Mouse (Mus musculus) forebrain, embryonic 15.5 days (tissue): ENCODE results near the gene Mcl1. TPM values are rescaled to one million over a fixed set of nuclear protein-coding genes. Genes with fewer than 3 reads are reported as not detected.
"Not testable (repeated sequence)": the region's sequence is repeated elsewhere in the genome, so short reads cannot be mapped to it uniquely, and the experiment has no call there.

Experiments used
- ATAC-seq: fragments of 200-750 bp; cut with Nextera tagmentation; replicated peaks from 2 replicates; pipeline ENCODE4 v1.8.0; 2017; ENCODE audit warnings: mild to moderate bottlenecking, moderate TSS enrichment, moderate library complexity
- H3K27ac ChIP-seq: fragments of 300-500 bp; sonication (generic); replicated peaks from 2 replicates; pipeline ENCODE4 v1.5.1; 2015; ENCODE audit warnings: mild to moderate bottlenecking, inconsistent platforms
- H3K27me3 ChIP-seq: fragments of 300-500 bp; sonication (generic); 2 replicates; pipeline ENCODE4 v1.6.1; 2015; ENCODE audit warnings: inconsistent platforms
- H3K36me3 ChIP-seq: fragments of 300-500 bp; sonication (generic); 2 replicates; pipeline ENCODE4 v1.6.1; 2015; ENCODE audit warnings: mild to moderate bottlenecking, inconsistent platforms
- H3K4me1 ChIP-seq: fragments of 300-500 bp; sonication (generic); 2 replicates; pipeline ENCODE4 v1.6.1; 2015; ENCODE audit warnings: inconsistent platforms
- H3K4me2 ChIP-seq: fragments of 300-500 bp; sonication (generic); replicated peaks from 2 replicates; pipeline ENCODE4 v1.6.1; 2015; ENCODE audit warnings: mild to moderate bottlenecking, inconsistent platforms
- H3K4me3 ChIP-seq: fragments of 300-500 bp; sonication (generic); 2 replicates; pipeline ENCODE4 v1.5.1; 2015; ENCODE audit warnings: mild to moderate bottlenecking, inconsistent platforms
- H3K9ac ChIP-seq: fragments of 300-500 bp; sonication (generic); replicated peaks from 2 replicates; pipeline ENCODE4 v1.6.1; 2015; ENCODE audit warnings: mild to moderate bottlenecking, inconsistent platforms
- H3K9me3 ChIP-seq: fragments of 300-500 bp; sonication (generic); 2 replicates; pipeline ENCODE4 v1.6.1; 2016; ENCODE audit warnings: inconsistent platforms
- WGBS: fragments of 180-500 bp; shearing (Covaris S2); methylation state at CpG from one replicate; pipeline ENCODE4 v1.1.7; 2015; ENCODE audit warnings: mixed read lengths; 5-methylcytosine and 5-hydroxymethylcytosine counted together
- polyA plus RNA-seq: library from polyadenylated mRNA; unstranded; fragments of >200 nt; fragmentation: Nextera tagmentation; extraction: Ambion mirVana; gene quantifications from 2 replicates; pipeline ENCODE4 v1.2.1, GENCODE M21; 2015

The Mcl1 gene
- polyA plus RNA-seq, 1 experiment from 2014 or later = 52.4 TPM

DNA sequence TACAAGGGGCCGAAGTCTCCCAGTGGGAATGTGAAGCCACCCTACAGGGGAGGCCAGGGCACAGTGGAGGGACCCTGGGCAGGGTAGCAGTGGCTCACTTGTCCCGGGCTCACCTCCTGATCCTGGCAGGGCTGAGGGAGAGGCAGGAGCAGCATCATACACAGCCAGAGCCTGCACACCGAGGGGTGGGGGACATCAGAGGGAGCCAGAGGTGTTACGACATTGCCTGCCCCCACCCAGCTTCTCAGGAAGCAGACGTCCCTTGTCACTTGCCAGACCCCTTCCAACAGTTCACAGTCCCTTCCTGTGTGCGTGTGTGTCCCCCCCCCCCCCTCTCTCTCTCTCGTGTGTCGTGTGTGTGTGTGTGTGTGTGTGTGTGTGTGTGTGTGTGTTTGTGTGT, 26.3 kb downstream of the Mcl1 start:
- 81% methylated on average over 7 of the region's 8 CpGs for WGBS
- Histone ChIP-seq H3K27me3 (no peaks in the 10 kb centered on the region), H3K27ac (no peak overlapping the region), H3K4me1 (peaks cover 20% of the 10 kb centered on the region), H3K36me3 (no peaks in the 10 kb centered on the region), H3K4me3 (no peak overlapping the region), H3K4me2 (no peak overlapping the region), H3K9ac (no peak overlapping the region), H3K9me3 (no peaks in the 10 kb centered on the region)
- no peak for ATAC-seq

DNA sequence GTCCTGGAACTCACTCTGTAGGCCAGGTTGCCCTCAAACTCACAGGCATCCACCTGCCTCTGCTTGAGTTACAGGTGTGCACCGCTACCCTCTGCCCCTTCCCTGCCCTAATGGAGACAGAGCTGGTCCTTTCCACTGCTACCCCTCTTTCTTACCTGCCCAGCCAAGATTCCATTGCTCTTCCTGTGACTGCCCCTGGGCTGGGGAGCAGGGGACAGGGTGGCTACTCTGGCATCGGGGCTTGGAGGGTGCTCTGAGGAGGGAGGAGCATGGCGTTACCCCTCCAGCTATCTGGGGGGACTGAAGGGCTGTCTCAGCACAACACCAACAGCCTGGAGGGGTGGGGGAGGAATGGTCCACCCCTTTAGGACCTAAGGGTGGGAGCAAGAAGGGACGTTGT, 26.7 kb downstream of the Mcl1 start:
- no peak overlapping the region for H3K27ac ChIP-seq
- no peaks in the 10 kb centered on the region for H3K9me3 ChIP-seq
- H3K9ac ChIP-seq = no peak overlapping the region
- H3K4me1 ChIP-seq = peaks cover 20% of the 10 kb centered on the region
- no peak overlapping the region for H3K4me3 ChIP-seq
- ATAC-seq = no peak
- H3K27me3 ChIP-seq = no peaks in the 10 kb centered on the region
- no peak overlapping the region for H3K4me2 ChIP-seq
- 85% methylated on average over 4 of the region's 4 CpGs for WGBS
- no peaks in the 10 kb centered on the region for H3K36me3 ChIP-seq

DNA sequence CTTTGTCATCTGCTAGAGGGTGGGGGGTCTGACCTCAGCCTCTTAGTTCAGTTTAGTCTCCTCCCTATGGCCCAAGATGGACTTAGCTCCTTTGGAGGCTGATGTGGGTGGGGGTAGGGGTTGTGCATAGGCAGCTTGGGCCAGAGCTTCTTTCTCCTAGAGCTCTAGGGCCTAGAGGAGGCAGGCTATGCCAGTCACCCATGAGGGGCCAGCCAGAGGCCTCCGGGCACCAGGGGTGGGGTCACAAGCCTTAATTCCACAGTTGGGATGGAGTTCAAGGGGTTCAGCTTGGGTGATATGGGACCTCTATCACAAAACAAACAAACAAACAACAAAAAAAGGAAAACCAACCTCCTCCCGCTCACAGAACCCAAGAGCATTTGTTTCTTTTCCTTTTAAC, 27.1 kb downstream of the Mcl1 start:
- Histone ChIP-seq H3K4me3 (no peak overlapping the region), H3K4me2 (no peak overlapping the region), H3K9ac (no peak overlapping the region), H3K27ac (no peak overlapping the region), H3K9me3 (no peaks in the 10 kb centered on the region), H3K4me1 (peaks cover 20% of the 10 kb centered on the region), H3K27me3 (no peaks in the 10 kb centered on the region), H3K36me3 (no peaks in the 10 kb centered on the region)
- no peak for ATAC-seq
- WGBS = 73% methylated on average over 2 of the region's 2 CpGs

DNA sequence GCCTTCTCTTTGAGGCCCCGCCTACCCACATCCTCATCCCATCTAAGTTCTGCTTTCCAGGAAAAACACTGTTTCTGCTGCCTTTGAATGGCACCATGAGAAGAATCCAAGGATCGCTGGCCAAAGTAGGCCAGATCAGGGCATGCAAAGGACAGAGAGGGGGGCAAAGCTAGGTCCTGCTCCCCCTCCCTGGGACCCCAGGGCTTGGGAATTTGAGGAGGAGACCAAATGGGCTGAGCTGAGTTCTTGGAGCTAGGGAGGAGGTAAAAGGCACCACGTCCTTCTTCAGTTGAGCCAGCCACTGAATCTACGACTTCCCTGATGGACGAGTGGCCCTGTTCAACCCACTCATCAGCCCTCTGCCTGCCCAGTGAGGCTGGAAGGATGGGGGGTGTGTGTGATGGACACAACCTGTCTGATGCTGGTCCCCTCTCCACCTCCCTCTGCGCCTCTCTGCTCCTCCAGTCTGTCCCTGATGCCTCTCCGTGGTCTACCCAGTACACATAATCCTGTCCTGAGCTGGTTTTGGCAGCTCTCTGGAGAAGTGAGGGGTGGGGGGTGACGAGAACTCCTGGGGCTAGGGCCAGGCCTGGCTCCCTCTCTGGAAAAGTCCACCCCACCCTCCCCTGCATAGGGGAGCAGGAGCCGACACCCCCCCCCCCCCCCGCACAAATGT, 28.0 kb downstream of the Mcl1 start:
- ATAC-seq = no peak
- H3K4me1 ChIP-seq = peaks cover 20% of the 10 kb centered on the region
- no peak overlapping the region for H3K4me3 ChIP-seq
- no peaks in the 10 kb centered on the region for H3K9me3 ChIP-seq
- no peak overlapping the region for H3K27ac ChIP-seq
- no peak overlapping the region for H3K4me2 ChIP-seq
- WGBS = 42% methylated on average over 10 of the region's 10 CpGs
- no peaks in the 10 kb centered on the region for H3K27me3 ChIP-seq
- H3K36me3 ChIP-seq = 0 out of 2 replicates have a peak, but pooled peaks cover 5% of the 10 kb centered on the region
- H3K9ac ChIP-seq = no peak overlapping the region

DNA sequence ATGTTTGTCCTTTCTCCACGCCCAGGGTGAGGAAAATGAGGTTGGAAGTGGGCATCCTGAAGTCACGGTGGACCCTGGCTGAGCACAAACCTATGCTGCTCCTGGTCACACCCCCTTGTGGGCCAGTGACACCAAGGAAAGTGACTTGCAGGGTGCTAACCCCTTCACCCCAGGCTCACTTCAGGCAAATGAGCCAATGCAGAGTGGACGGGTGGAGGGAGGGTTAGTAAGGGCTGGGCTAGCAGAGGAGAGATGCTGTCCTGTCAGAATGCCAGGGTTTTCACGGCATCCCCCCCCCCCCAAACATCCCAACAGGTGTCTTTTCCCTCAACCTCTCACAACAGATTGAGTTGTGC, 28.6 kb downstream of the Mcl1 start:
- Histone ChIP-seq H3K4me2 (peak overlapping the region; percentile 82), H3K4me1 (peaks cover 20% of the 10 kb centered on the region), H3K27me3 (no peaks in the 10 kb centered on the region), H3K9ac (peak overlapping the region; percentile 29; the same call in 1 of the 2 replicates), H3K36me3 (0 out of 2 replicates have a peak, but pooled peaks cover 5% of the 10 kb centered on the region), H3K4me3 (peak overlapping the region; percentile 33), H3K9me3 (no peaks in the 10 kb centered on the region), H3K27ac (no peak overlapping the region)
- WGBS = 16% methylated on average over 4 of the region's 4 CpGs
- peak; percentile 9; the same call in 1 of the 2 replicates for ATAC-seq

DNA sequence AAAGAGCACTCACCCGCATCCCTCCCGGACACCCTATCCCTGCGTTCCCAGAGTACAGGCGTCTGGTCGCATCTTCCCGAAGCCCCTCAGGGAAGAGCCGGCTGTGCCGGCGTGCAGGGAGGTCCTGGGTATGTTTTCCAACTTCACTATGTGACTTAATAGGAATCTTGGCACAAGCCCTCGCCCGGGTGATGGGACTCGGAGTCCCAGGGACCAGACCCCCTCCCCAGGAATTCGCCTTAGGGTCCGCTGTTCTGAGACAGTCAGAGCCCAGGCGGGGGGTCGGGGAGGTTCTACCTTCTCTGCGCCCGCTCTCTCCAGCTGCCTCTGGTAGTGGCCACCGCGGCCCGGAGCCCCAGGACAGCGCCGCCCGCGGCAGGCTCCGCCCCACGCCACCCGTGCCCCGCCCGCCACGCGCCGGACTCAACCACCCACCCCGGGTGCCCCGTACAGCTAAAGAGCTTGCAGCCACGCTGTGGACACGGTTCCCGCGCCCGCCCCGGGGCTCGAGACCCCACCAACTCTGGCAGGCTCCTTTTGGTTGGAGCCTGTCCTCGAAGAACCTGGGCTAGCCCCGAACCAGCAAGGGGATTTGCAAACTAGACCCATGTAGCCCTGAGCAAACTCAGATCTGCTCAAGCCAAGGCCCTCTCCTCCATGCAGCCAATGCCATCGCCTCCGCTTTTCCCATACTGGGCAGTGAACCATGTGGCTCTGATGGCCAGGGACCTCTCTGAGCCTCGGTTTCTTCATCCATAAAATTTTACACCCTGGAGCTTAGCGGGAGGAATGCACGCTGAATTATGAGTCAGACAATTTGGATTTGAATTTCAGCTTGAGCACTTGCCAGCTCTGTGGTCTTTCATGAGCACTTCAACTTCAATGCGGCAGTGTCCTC, 29.2 kb downstream of the Mcl1 start, which contains the start of gene Adamtsl4:
Gene Adamtsl4, minus strand, starts transcription at position 394 of the 898 bp plus-strand sequence.
- Histone ChIP-seq H3K9me3 (no peaks in the 10 kb centered on the region), H3K36me3 (0 out of 2 replicates have a peak, but pooled peaks cover 5% of the 10 kb centered on the region), H3K4me1 (peaks cover 20% of the 10 kb centered on the region), H3K9ac (peak within 1 kb of the TSS; percentile 29), H3K27me3 (no peaks in the 10 kb centered on the region), H3K27ac (no peak within 1 kb of the TSS), H3K4me3 (peak within 1 kb of the TSS; percentile 33), H3K4me2 (peak within 1 kb of the TSS; percentile 82)
- 5% methylated on average over 50 of the region's 50 CpGs for WGBS
- ATAC-seq = peak; percentile 61

DNA sequence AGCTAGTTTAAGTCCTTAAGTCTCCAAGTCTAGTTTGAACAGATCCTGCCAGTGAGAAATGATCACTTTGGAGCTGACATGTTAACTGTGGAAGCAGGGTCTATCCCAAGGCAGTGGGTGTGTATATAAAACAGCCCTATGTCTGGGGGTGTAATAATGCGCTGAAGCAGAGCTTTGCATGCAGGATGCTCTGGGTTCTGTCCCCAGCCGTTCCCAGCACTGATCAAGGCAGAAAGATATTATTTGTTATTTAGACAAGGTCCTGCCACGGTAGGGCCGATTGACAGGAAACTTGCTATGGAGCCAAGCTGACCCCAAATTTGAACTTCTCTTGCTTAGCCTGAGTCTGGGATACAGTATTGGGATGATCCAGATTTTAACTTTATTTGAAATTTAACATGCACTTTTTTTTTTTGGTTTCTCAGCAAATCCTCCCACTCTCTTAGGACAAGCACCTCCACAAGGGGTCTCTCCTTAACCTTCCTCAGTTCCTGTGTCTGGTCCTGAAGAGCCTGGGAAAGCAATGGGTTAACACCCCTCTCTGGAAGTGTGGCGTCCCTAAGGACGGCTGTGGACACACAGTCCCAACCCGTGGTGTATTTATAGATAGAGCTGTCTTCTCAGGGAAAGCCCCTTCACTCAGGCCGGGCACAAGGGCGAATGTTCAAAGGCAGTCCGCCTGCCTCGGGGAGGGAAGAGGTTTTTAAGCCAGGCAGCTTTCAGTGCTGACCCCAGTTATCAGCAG, 30.8 kb downstream of the Mcl1 start:
- Histone ChIP-seq H3K4me3 (no peak overlapping the region), H3K4me2 (no peak overlapping the region), H3K9ac (no peak overlapping the region), H3K36me3 (0 out of 2 replicates have a peak, but pooled peaks cover 5% of the 10 kb centered on the region), H3K9me3 (no peaks in the 10 kb centered on the region), H3K27ac (no peak overlapping the region), H3K27me3 (no peaks in the 10 kb centered on the region), H3K4me1 (peaks cover 20% of the 10 kb centered on the region)
- WGBS = 39% methylated on average over 11 of the region's 11 CpGs
- ATAC-seq = no peak

DNA sequence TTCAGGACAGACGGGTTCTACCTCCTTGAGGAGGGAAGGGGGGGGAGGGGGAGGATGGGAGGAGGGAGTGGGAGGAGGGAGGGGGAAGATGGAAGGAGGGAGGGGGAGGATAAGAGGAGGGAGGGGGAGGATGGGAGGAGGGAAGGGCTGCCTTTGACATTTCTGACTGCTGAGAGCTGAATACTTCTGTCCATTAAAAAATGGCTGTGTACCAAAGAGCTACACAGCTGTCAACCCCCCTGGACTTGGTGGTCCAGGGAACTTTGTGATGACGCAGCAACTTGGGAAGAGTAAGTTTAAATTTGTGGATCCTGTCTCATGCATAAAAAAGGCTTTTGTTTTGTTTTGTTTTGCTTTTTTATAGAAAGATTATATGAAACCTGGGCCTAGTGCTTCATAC, 31.4 kb downstream of the Mcl1 start:
- WGBS = 48% methylated on average over 2 of the region's 2 CpGs
- ATAC-seq = no peak

DNA sequence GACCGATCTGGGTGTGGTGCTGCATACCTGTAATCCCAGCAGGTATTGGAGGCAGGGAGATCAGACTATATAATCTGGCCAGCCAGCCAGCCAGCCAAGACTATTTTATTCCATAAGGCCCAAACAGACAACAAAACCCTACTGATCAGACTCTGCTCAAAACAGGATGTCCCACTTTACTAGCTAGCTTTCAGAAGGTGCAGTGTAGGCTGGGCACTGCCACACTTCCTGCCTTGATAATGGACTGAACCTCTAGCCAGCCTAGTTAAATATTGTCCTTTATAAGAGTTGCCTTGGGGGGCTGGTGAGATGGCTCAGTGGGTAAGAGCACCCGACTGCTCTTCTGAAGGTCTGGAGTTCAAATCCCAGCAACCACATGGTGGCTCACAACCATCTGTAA, 32.0 kb downstream of the Mcl1 start:
- WGBS = 89% methylated on average over 2 of the region's 2 CpGs
- not testable (repeated sequence) for H3K27me3 ChIP-seq, H3K27ac ChIP-seq, H3K36me3 ChIP-seq, H3K4me3 ChIP-seq, H3K9me3 ChIP-seq, H3K9ac ChIP-seq, ATAC-seq, H3K4me2 ChIP-seq
- peaks cover 20% of the 10 kb centered on the region for H3K4me1 ChIP-seq

More for the DNA sequence above, 31.4 kb downstream of the Mcl1 start:
- H3K4me2 ChIP-seq = no peak overlapping the region
- H3K36me3 ChIP-seq = 0 out of 2 replicates have a peak, but pooled peaks cover 5% of the 10 kb centered on the region
- H3K9ac ChIP-seq = no peak overlapping the region
- no peak overlapping the region for H3K4me3 ChIP-seq
- no peak overlapping the region for H3K27ac ChIP-seq
- H3K27me3 ChIP-seq = no peaks in the 10 kb centered on the region
- H3K9me3 ChIP-seq = no peaks in the 10 kb centered on the region
- H3K4me1 ChIP-seq = peaks cover 20% of the 10 kb centered on the region

DNA sequence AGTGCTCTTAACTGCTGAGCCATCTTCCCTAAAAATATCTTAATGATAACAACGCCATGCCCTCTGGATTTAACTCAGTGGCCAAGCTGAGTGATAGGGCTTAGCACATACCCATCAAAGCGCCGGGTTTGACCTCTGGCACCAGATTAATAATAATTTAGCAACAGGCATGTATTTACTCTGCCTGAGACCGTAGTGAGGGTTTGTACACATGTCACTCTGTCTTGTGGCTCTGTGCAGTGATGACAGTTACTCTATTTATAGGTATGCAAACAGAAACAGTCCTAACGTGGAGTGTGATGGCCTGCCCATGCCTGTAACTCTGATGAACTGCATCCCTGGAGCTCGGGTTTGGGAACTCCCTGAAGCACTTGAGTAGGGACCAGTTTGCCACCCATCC, 34.1 kb downstream of the Mcl1 start:
- Histone ChIP-seq H3K27ac (no peak overlapping the region), H3K4me1 (peaks cover 6% of the 10 kb centered on the region), H3K9ac (no peak overlapping the region), H3K27me3 (no peaks in the 10 kb centered on the region), H3K36me3 (0 out of 2 replicates have a peak, but pooled peaks cover 5% of the 10 kb centered on the region), H3K9me3 (no peaks in the 10 kb centered on the region), H3K4me2 (no peak overlapping the region), H3K4me3 (no peak overlapping the region)
- 82% methylated on average over 6 of the region's 6 CpGs for WGBS
- ATAC-seq = no peak

DNA sequence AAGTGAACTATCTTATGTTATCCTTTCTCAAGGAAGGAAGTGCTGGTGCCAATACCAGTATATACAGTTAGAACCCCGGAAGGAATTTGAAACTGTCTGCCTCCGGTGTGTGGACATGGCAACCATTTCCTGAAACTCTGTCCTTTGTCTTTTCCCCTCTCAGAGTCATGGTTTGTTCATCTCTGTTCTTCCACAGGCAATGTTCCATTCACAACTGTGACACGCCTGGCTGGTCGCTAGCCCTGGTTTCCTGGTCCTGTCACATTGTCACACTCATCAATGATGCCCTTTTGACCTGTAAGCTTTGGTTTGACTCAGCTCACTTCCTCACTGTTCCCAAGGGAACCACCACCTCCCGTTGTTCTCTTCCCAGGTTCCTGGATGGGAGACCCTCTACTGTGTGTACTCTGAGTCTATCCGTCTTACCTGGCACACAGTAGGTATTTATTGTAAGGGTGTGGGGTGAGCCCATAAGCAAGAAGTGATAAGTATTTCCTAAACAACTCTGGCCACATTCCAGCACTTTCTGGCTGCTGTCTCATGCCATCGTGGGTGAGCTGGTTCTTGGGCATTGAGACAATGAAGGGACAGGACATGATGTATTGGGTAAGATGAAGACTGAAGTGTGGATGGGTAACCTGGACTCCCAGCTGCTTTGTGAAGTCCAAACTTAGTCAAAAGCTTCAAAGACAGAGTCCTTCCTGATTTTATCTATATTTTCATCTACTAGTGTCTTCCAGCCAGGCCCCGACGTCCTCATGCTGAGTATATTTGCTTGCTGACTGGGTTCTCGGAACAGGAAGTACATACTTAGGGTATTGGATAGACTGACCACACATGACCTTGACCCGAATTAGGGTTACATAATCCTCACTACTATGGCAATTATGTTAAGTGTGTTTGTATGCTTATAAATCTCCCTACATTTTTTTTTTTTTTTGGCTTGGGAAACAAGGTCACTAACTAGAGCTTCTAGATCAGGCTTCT, 35.5 kb downstream of the Mcl1 start:
- Histone ChIP-seq H3K9ac (no peak overlapping the region), H3K4me1 (no peaks in the 10 kb centered on the region), H3K27me3 (no peaks in the 10 kb centered on the region), H3K9me3 (no peaks in the 10 kb centered on the region), H3K27ac (no peak overlapping the region), H3K36me3 (0 out of 2 replicates have a peak, but pooled peaks cover 5% of the 10 kb centered on the region), H3K4me2 (no peak overlapping the region), H3K4me3 (no peak overlapping the region)
- ATAC-seq = no peak
- 81% methylated on average over 11 of the region's 11 CpGs for WGBS
